Mouse (Mus musculus): ENCODE results near the gene Nt5dc2. TPM values are rescaled to one million over a fixed set of nuclear protein-coding genes. Genes with fewer than 3 reads are reported as not detected.

Gene Nt5dc2
- polyA plus RNA-seq, 1 experiment from 2014 or later: 288 TPM

- H3K27me3 ChIP-seq (ENCODE audit: control insufficient read depth, insufficient read depth, low read length): no peaks in the 10 kb centered on the region
- no peak overlapping the region for H3K9ac ChIP-seq (ENCODE audit: low read length)
- no peaks in the 10 kb centered on the region for H3K36me3 ChIP-seq (ENCODE audit: control insufficient read depth, insufficient read depth)
- no peak overlapping the region for H3K27ac ChIP-seq (ENCODE audit: low read length)
- no peak for ATAC-seq (replicated peaks; ENCODE audit: extremely low read depth, insufficient read depth, low FRiP score)
- no peak overlapping the region for H3K4me3 ChIP-seq (ENCODE audit: low read length)
- no peak overlapping the region for H3K4me2 ChIP-seq (ENCODE audit: low read depth, low read length)
- WGBS: 76% methylated on average over 10 of the region's 10 CpGs
- peaks cover 17% of the 10 kb centered on the region for H3K4me1 ChIP-seq (ENCODE audit: control insufficient read depth, insufficient read depth, low read length)
- no peaks in the 10 kb centered on the region for H3K9me3 ChIP-seq (replicated peaks; ENCODE audit: control insufficient read depth, low read length)
Measured at GRCm38 (mm10) chr14:31161638-31162037, 30.8 kb downstream of the Nt5dc2 start.

GRCm38 (mm10) chr14:31164067-31164466, 33.2 kb downstream of the Nt5dc2 start:
- Histone ChIP-seq H3K36me3 (ENCODE audit: control insufficient read depth, insufficient read depth) (no peaks in the 10 kb centered on the region), H3K27ac (ENCODE audit: low read length) (peak overlapping the region; percentile 37; the same call in 1 of the 2 replicates), H3K27me3 (ENCODE audit: control insufficient read depth, insufficient read depth, low read length) (no peaks in the 10 kb centered on the region), H3K9me3 (replicated peaks; ENCODE audit: control insufficient read depth, low read length) (no peaks in the 10 kb centered on the region), H3K4me3 (ENCODE audit: low read length) (no peak overlapping the region), H3K9ac (ENCODE audit: low read length) (no peak overlapping the region), H3K4me2 (ENCODE audit: low read depth, low read length) (no peak overlapping the region), H3K4me1 (ENCODE audit: control insufficient read depth, insufficient read depth, low read length) (peaks cover 17% of the 10 kb centered on the region)
- WGBS: 35% methylated on average over 8 of the region's 8 CpGs
- no peak for ATAC-seq (replicated peaks; ENCODE audit: extremely low read depth, insufficient read depth, low FRiP score)

GRCm38 (mm10) chr14:31165010-31165409, 34.2 kb downstream of the Nt5dc2 start:
- H3K9me3 ChIP-seq (replicated peaks; ENCODE audit: control insufficient read depth, low read length): no peaks in the 10 kb centered on the region
- no peaks in the 10 kb centered on the region; the same call in 1 of the 2 replicates for H3K36me3 ChIP-seq (ENCODE audit: control insufficient read depth, insufficient read depth)
- no peak overlapping the region for H3K27ac ChIP-seq (ENCODE audit: low read length)
- no peaks in the 10 kb centered on the region for H3K27me3 ChIP-seq (ENCODE audit: control insufficient read depth, insufficient read depth, low read length)
- H3K9ac ChIP-seq (ENCODE audit: low read length): no peak overlapping the region
- no peak overlapping the region for H3K4me2 ChIP-seq (ENCODE audit: low read depth, low read length)
- no peak for ATAC-seq (replicated peaks; ENCODE audit: extremely low read depth, insufficient read depth, low FRiP score)
- WGBS: 59% methylated on average over 2 of the region's 2 CpGs
- no peak overlapping the region for H3K4me3 ChIP-seq (ENCODE audit: low read length)
- peaks cover 19% of the 10 kb centered on the region for H3K4me1 ChIP-seq (ENCODE audit: control insufficient read depth, insufficient read depth, low read length)

GRCm38 (mm10) chr14:31165458-31165857, 34.6 kb downstream of the Nt5dc2 start:
- H3K4me2 ChIP-seq (ENCODE audit: low read depth, low read length): peak overlapping the region; percentile 23; the same call in 1 of the 2 replicates
- H3K4me1 ChIP-seq (ENCODE audit: control insufficient read depth, insufficient read depth, low read length): peaks cover 19% of the 10 kb centered on the region
- no peak overlapping the region for H3K9ac ChIP-seq (ENCODE audit: low read length)
- H3K27me3 ChIP-seq (ENCODE audit: control insufficient read depth, insufficient read depth, low read length): no peaks in the 10 kb centered on the region
- ATAC-seq (replicated peaks; ENCODE audit: extremely low read depth, insufficient read depth, low FRiP score): no peak
- no peak overlapping the region for H3K27ac ChIP-seq (ENCODE audit: low read length)
- no peaks in the 10 kb centered on the region for H3K9me3 ChIP-seq (replicated peaks; ENCODE audit: control insufficient read depth, low read length)
- 55% methylated on average over 7 of the region's 7 CpGs for WGBS
- no peak overlapping the region for H3K4me3 ChIP-seq (ENCODE audit: low read length)
- H3K36me3 ChIP-seq (ENCODE audit: control insufficient read depth, insufficient read depth): peaks cover 3% of the 10 kb centered on the region

- Histone ChIP-seq H3K4me2 (ENCODE audit: low read depth, low read length) (peak overlapping the region; percentile 47), H3K36me3 (ENCODE audit: control insufficient read depth, insufficient read depth) (peaks cover 9% of the 10 kb centered on the region), H3K4me1 (ENCODE audit: control insufficient read depth, insufficient read depth, low read length) (peaks cover 19% of the 10 kb centered on the region), H3K27ac (ENCODE audit: low read length) (no peak overlapping the region), H3K4me3 (ENCODE audit: low read length) (peak overlapping the region; percentile 50), H3K9ac (ENCODE audit: low read length) (peak overlapping the region; percentile 30; the same call in 1 of the 2 replicates), H3K27me3 (ENCODE audit: control insufficient read depth, insufficient read depth, low read length) (no peaks in the 10 kb centered on the region), H3K9me3 (replicated peaks; ENCODE audit: control insufficient read depth, low read length) (no peaks in the 10 kb centered on the region)
- no peak for ATAC-seq (replicated peaks; ENCODE audit: extremely low read depth, insufficient read depth, low FRiP score)
- 46% methylated on average over 10 of the region's 10 CpGs for WGBS
Measured at GRCm38 (mm10) chr14:31165991-31166630, 35.3 kb downstream of the Nt5dc2 start.

- Histone ChIP-seq H3K9ac (ENCODE audit: low read length) (peak overlapping the region; percentile 57), H3K4me1 (ENCODE audit: control insufficient read depth, insufficient read depth, low read length) (peaks cover 19% of the 10 kb centered on the region), H3K27me3 (ENCODE audit: control insufficient read depth, insufficient read depth, low read length) (no peaks in the 10 kb centered on the region), H3K9me3 (replicated peaks; ENCODE audit: control insufficient read depth, low read length) (no peaks in the 10 kb centered on the region), H3K27ac (ENCODE audit: low read length) (no peak overlapping the region), H3K4me2 (ENCODE audit: low read depth, low read length) (peak overlapping the region; percentile 47), H3K36me3 (ENCODE audit: control insufficient read depth, insufficient read depth) (peaks cover 16% of the 10 kb centered on the region), H3K4me3 (ENCODE audit: low read length) (peak overlapping the region; percentile 50)
- ATAC-seq (replicated peaks; ENCODE audit: extremely low read depth, insufficient read depth, low FRiP score): no peak
- WGBS: 48% methylated on average over 9 of the region's 9 CpGs
Measured at GRCm38 (mm10) chr14:31166827-31167226, 36.0 kb downstream of the Nt5dc2 start.

GRCm38 (mm10) chr14:31168425-31168824, 37.6 kb downstream of the Nt5dc2 start, which contains the start of gene Stab1:
Stab1 (minus strand) TSS chr14:31168641.
- Histone ChIP-seq H3K9me3 (replicated peaks; ENCODE audit: control insufficient read depth, low read length) (no peaks in the 10 kb centered on the region), H3K36me3 (ENCODE audit: control insufficient read depth, insufficient read depth) (peaks cover 32% of the 10 kb centered on the region), H3K27ac (ENCODE audit: low read length) (peak within 1 kb of the TSS; percentile 76), H3K27me3 (ENCODE audit: control insufficient read depth, insufficient read depth, low read length) (no peaks in the 10 kb centered on the region), H3K4me3 (ENCODE audit: low read length) (peak within 1 kb of the TSS; percentile 50), H3K4me2 (ENCODE audit: low read depth, low read length) (peak within 1 kb of the TSS; percentile 47), H3K9ac (ENCODE audit: low read length) (peak within 1 kb of the TSS; percentile 57), H3K4me1 (ENCODE audit: control insufficient read depth, insufficient read depth, low read length) (peaks cover 24% of the 10 kb centered on the region)
- WGBS: 24% methylated on average over 10 of the region's 10 CpGs
- peak; percentile 30 for ATAC-seq (replicated peaks; ENCODE audit: extremely low read depth, insufficient read depth, low FRiP score)

GRCm38 (mm10) chr14:31169508-31169907, 38.7 kb downstream of the Nt5dc2 start:
- no peak overlapping the region for H3K4me3 ChIP-seq (ENCODE audit: low read length)

GRCm38 (mm10) chr14:31170963-31171362, 40.1 kb downstream of the Nt5dc2 start:
- no peak overlapping the region for H3K4me3 ChIP-seq (ENCODE audit: low read length)
- no peak for ATAC-seq (replicated peaks; ENCODE audit: extremely low read depth, insufficient read depth, low FRiP score)
- no peak overlapping the region for H3K27ac ChIP-seq (ENCODE audit: low read length)
- peaks cover 53% of the 10 kb centered on the region for H3K36me3 ChIP-seq (ENCODE audit: control insufficient read depth, insufficient read depth)
- H3K4me1 ChIP-seq (ENCODE audit: control insufficient read depth, insufficient read depth, low read length): peaks cover 16% of the 10 kb centered on the region
- no peak overlapping the region for H3K9ac ChIP-seq (ENCODE audit: low read length)
- WGBS: 73% methylated on average over 13 of the region's 13 CpGs
- no peak overlapping the region for H3K4me2 ChIP-seq (ENCODE audit: low read depth, low read length)
- H3K9me3 ChIP-seq (replicated peaks; ENCODE audit: control insufficient read depth, low read length): no peaks in the 10 kb centered on the region
- H3K27me3 ChIP-seq (ENCODE audit: control insufficient read depth, insufficient read depth, low read length): no peaks in the 10 kb centered on the region

More at GRCm38 (mm10) chr14:31169508-31169907, 38.7 kb downstream of the Nt5dc2 start:
- 53% methylated on average over 6 of the region's 6 CpGs for WGBS
- H3K4me1 ChIP-seq (ENCODE audit: control insufficient read depth, insufficient read depth, low read length): peaks cover 25% of the 10 kb centered on the region
- no peaks in the 10 kb centered on the region for H3K9me3 ChIP-seq (replicated peaks; ENCODE audit: control insufficient read depth, low read length)
- no peaks in the 10 kb centered on the region for H3K27me3 ChIP-seq (ENCODE audit: control insufficient read depth, insufficient read depth, low read length)
- H3K4me2 ChIP-seq (ENCODE audit: low read depth, low read length): no peak overlapping the region
- H3K9ac ChIP-seq (ENCODE audit: low read length): no peak overlapping the region
- H3K36me3 ChIP-seq (ENCODE audit: control insufficient read depth, insufficient read depth): peaks cover 40% of the 10 kb centered on the region
- H3K27ac ChIP-seq (ENCODE audit: low read length): no peak overlapping the region
- ATAC-seq (replicated peaks; ENCODE audit: extremely low read depth, insufficient read depth, low FRiP score): no peak

All from heart, embryonic 16.5 days (tissue).